Mouse (Mus musculus): Measurements from ENCODE around the gene Fam149a.
A peak's percentile ranks its signal among the peaks of the same experiment; 100 is the strongest.

The Fam149a gene

GRCm38 (mm10) chr8:45381963-45382347, at the start of gene Fam149a:
TSS of gene Fam149a (minus strand) at chr8:45382291.
- no peak for DNase-seq (ENCODE audit: low read depth)

GRCm38 (mm10) chr8:45420151-45420550, 38.1 kb upstream of the Fam149a start:
- no peak for DNase-seq (ENCODE audit: low read depth)

- DNase-seq (ENCODE audit: low read depth), result no peak
Measured at GRCm38 (mm10) chr8:45414965-45415364, 32.9 kb upstream of the Fam149a start.

GRCm38 (mm10) chr8:45410882-45411281, 28.8 kb upstream of the Fam149a start, which contains the start of gene Tlr3:
TSS of gene Tlr3 (minus strand) at chr8:45411080.
- peak; percentile 2 for DNase-seq (ENCODE audit: low read depth)

GRCm38 (mm10) chr8:45410146-45410880, 28.2 kb upstream of the Fam149a start:
- peak; percentile 23 for DNase-seq (ENCODE audit: low read depth)

GRCm38 (mm10) chr8:45409702-45410101, 27.6 kb upstream of the Fam149a start:
- peak; percentile 20 for DNase-seq (ENCODE audit: low read depth)

- DNase-seq (ENCODE audit: low read depth), result no peak
Measured at GRCm38 (mm10) chr8:45383250-45383649, 1.2 kb upstream of the Fam149a start.

- no peak for DNase-seq (ENCODE audit: low read depth)
Measured at GRCm38 (mm10) chr8:45381075-45381962, 772 bp downstream of the Fam149a start.

GRCm38 (mm10) chr8:45380598-45380997, 1.5 kb downstream of the Fam149a start:
- DNase-seq (ENCODE audit: low read depth), result no peak

GRCm38 (mm10) chr8:45374071-45374470, 8.0 kb downstream of the Fam149a start:
- no peak for DNase-seq (ENCODE audit: low read depth)

- no peak for DNase-seq (ENCODE audit: low read depth)
Measured at GRCm38 (mm10) chr8:45367154-45367553, 14.9 kb downstream of the Fam149a start.

- DNase-seq (ENCODE audit: low read depth), result no peak
Measured at GRCm38 (mm10) chr8:45363220-45363619, 18.9 kb downstream of the Fam149a start.

GRCm38 (mm10) chr8:45362323-45362722, 19.8 kb downstream of the Fam149a start:
- DNase-seq (ENCODE audit: low read depth), result peak; percentile 9

- no peak for DNase-seq (ENCODE audit: low read depth)
Measured at GRCm38 (mm10) chr8:45359091-45359605, 22.9 kb downstream of the Fam149a start.

- DNase-seq (ENCODE audit: low read depth), result no peak
Measured at GRCm38 (mm10) chr8:45358132-45358918, 23.8 kb downstream of the Fam149a start.

- DNase-seq (ENCODE audit: low read depth), result no peak
Measured at GRCm38 (mm10) chr8:45355809-45356208, 26.3 kb downstream of the Fam149a start.

GRCm38 (mm10) chr8:45345031-45345430, 37.1 kb downstream of the Fam149a start:
- peak; percentile 85 for DNase-seq (ENCODE audit: low read depth)

GRCm38 (mm10) chr8:45344298-45344697, 37.8 kb downstream of the Fam149a start:
- DNase-seq (ENCODE audit: low read depth), result no peak

- no peak for DNase-seq (ENCODE audit: low read depth)
Measured at GRCm38 (mm10) chr8:45341630-45342628, 40.2 kb downstream of the Fam149a start.

GRCm38 (mm10) chr8:45333493-45333892, 48.6 kb downstream of the Fam149a start:
- DNase-seq (ENCODE audit: low read depth), result no peak

Data from induced T-regulatory cell, adult 2 months (primary cell).